Mouse (Mus musculus): Measurements from ENCODE around the gene Pbrm1. TPM values are rescaled to one million over a fixed set of nuclear protein-coding genes. Genes with fewer than 3 reads are reported as not detected.

The Pbrm1 gene
- polyA plus RNA-seq, 1 experiment from 2014 or later, result 135 TPM

DNA sequence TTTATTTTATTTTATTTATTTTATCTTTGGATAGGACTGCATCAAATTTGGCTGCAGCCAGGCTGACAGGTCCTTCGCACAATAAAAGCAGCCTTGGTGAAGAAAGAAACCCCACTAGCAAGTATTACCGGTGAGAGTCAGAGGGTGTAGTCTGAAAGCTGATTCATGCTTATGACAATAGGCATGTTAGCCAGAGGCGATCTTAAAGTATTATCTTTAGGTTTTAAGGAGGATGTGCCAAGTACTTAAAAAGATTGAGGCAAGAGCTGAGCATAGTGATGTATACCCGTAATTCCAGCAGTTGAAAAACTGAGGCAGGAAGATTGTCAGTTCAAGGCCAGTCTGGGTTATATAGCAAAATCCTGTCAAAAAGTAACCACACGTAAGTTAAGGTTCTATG, 26.4 kb downstream of the Pbrm1 start:
- Histone ChIP-seq H3K27me3 (ENCODE audit: control insufficient read depth, insufficient read depth, low read length) (no peaks in the 10 kb centered on the region), H3K9ac (ENCODE audit: low read length) (no peak overlapping the region), H3K27ac (ENCODE audit: low read depth, low read length) (no peak overlapping the region), H3K9me3 (ENCODE audit: control insufficient read depth, low read length) (no peaks in the 10 kb centered on the region), H3K36me3 (ENCODE audit: control insufficient read depth, insufficient read depth, low read length) (peaks cover 23% of the 10 kb centered on the region), H3K4me2 (ENCODE audit: low read depth, low read length, severe bottlenecking) (no peak overlapping the region), H3K4me3 (ENCODE audit: low read depth, low read length) (no peak overlapping the region), H3K4me1 (replicated peaks; ENCODE audit: control insufficient read depth, insufficient read depth, low read length) (no peaks in the 10 kb centered on the region)
- ATAC-seq (replicated peaks; ENCODE audit: low FRiP score) (no peak), DNase-seq (ENCODE audit: low spot score) (no peak)
- whole genome bisulfite sequencing, result 92% methylated on average over 5 of the region's 5 CpGs

DNA sequence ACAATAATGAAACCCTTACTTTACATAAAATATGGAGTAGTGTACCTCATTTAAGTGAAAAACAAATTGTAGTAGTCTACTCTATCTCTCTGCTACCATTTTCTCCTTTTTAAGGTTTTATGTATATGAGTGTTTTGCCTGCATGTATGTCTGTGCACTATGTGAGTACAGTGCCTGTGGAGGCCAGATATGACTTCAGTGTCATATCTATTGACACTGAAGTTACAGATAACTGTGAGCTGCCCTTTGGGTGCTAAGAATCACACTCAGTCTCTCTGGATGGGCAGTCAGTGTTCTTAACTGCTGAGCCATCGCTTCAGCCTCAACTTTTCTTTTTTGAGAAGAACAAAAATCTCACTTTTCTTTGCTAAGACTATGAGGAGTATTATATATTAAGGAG, 26.9 kb downstream of the Pbrm1 start:
- H3K4me3 ChIP-seq (ENCODE audit: low read depth, low read length), result no peak overlapping the region
- H3K36me3 ChIP-seq (ENCODE audit: control insufficient read depth, insufficient read depth, low read length), result peaks cover 26% of the 10 kb centered on the region

GRCm38 (mm10) chr14:31062277-31062676, 43.3 kb downstream of the Pbrm1 start:
- no peaks in the 10 kb centered on the region for H3K4me1 ChIP-seq (replicated peaks; ENCODE audit: control insufficient read depth, insufficient read depth, low read length)
- no peak overlapping the region for H3K4me3 ChIP-seq (ENCODE audit: low read depth, low read length)
- H3K36me3 ChIP-seq (ENCODE audit: control insufficient read depth, insufficient read depth, low read length), result peaks cover 13% of the 10 kb centered on the region
- no peaks in the 10 kb centered on the region for H3K9me3 ChIP-seq (ENCODE audit: control insufficient read depth, low read length)
- no peaks in the 10 kb centered on the region for H3K27me3 ChIP-seq (ENCODE audit: control insufficient read depth, insufficient read depth, low read length)
- WGBS, result 81% methylated on average over 1 of the region's 1 CpGs
- no peak overlapping the region for H3K27ac ChIP-seq (ENCODE audit: low read depth, low read length)
- DNase-seq (ENCODE audit: low spot score) (no peak), ATAC-seq (replicated peaks; ENCODE audit: low FRiP score) (no peak)
- H3K9ac ChIP-seq (ENCODE audit: low read length), result no peak overlapping the region
- no peak overlapping the region for H3K4me2 ChIP-seq (ENCODE audit: low read depth, low read length, severe bottlenecking)

More for the DNA sequence above, 26.9 kb downstream of the Pbrm1 start:
- no peak for DNase-seq (ENCODE audit: low spot score)
- H3K4me1 ChIP-seq (replicated peaks; ENCODE audit: control insufficient read depth, insufficient read depth, low read length), result no peaks in the 10 kb centered on the region
- ATAC-seq (replicated peaks; ENCODE audit: low FRiP score), result no peak
- no peaks in the 10 kb centered on the region for H3K27me3 ChIP-seq (ENCODE audit: control insufficient read depth, insufficient read depth, low read length)
- no peak overlapping the region for H3K27ac ChIP-seq (ENCODE audit: low read depth, low read length)
- H3K9ac ChIP-seq (ENCODE audit: low read length), result no peak overlapping the region
- 92% methylated on average over 1 of the region's 1 CpGs for WGBS
- H3K4me2 ChIP-seq (ENCODE audit: low read depth, low read length, severe bottlenecking), result no peak overlapping the region
- H3K9me3 ChIP-seq (ENCODE audit: control insufficient read depth, low read length), result no peaks in the 10 kb centered on the region

- H3K36me3 ChIP-seq (ENCODE audit: control insufficient read depth, insufficient read depth, low read length), result peaks cover 13% of the 10 kb centered on the region
- no peak overlapping the region for H3K27ac ChIP-seq (ENCODE audit: low read depth, low read length)
Observed at GRCm38 (mm10) chr14:31069086-31069733, 50.3 kb downstream of the Pbrm1 start.

DNA sequence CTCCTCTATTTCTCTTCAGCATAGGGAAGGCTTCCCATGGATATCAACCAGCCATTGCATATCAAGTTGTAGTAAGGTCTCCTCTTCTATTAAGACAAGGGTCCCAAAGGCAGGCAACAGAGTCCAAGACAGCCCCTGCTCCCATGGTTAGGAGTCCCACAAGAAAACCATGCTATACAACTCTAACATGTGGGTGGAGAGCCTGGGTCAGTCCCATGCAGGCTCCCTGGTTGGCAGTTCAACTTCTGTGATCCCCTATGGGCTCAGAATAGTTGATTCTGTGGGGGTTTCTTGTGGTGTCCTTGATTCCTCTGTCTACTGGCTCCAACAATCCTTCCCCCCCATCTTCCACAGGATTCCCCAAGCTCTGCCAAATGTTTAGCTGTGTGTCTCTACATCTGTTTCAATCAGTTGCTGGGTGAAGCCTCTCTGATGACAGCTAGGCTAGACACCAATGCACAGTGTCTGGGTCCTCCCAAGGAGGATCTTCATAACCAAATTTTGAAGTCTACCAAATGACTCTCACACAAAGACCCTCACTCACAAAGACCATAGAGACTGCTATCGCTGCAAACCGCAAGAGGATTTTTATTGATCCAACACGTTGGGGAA, 59.8 kb downstream of the Pbrm1 start:
- no peak overlapping the region for H3K4me3 ChIP-seq (ENCODE audit: low read depth, low read length)

More at GRCm38 (mm10) chr14:31069086-31069733, 50.3 kb downstream of the Pbrm1 start:
- DNase-seq (ENCODE audit: low spot score), result no peak
- no peak for ATAC-seq (replicated peaks; ENCODE audit: low FRiP score)
- WGBS, result 96% methylated on average over 4 of the region's 4 CpGs
- Histone ChIP-seq H3K27me3 (ENCODE audit: control insufficient read depth, insufficient read depth, low read length) (no peaks in the 10 kb centered on the region), H3K4me1 (replicated peaks; ENCODE audit: control insufficient read depth, insufficient read depth, low read length) (no peaks in the 10 kb centered on the region), H3K4me2 (ENCODE audit: low read depth, low read length, severe bottlenecking) (no peak overlapping the region), H3K4me3 (ENCODE audit: low read depth, low read length) (no peak overlapping the region), H3K9me3 (ENCODE audit: control insufficient read depth, low read length) (no peaks in the 10 kb centered on the region), H3K9ac (ENCODE audit: low read length) (no peak overlapping the region)

DNA sequence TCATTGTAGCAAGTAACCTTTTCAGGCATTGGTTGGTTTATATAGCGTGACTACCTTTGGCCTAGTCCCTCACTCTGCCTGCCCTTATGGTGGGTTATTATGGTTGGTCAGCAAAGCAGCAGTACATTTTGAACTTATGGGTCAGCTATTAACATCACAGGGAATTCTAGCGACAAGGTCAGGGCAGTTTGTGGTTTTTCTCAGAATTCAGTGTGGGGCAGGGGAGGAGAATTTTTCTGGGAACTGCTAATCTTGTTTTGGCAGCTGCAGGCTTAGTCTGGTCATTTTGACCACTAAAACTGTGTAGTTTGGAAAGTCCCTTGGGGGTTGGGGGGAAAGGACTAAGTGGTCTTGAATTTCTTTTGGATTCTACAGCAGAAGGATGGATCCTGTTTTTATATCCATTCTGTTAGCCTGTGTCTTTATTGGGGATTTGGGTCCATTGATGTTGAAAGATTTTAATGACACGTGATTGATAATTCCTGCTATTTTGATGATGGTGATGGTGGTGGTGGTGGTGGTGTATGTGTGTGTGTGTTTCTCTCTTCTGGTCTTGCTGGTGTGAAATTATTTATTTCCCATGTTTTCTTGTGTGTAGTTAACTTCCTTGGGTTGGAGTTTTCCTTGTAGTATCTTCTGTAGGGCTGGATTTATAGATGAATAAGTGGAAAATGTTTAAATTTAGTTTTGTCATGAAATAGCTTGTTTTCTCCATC, 60.5 kb downstream of the Pbrm1 start:
- Histone ChIP-seq H3K27ac (ENCODE audit: low read depth, low read length) (no peak overlapping the region), H3K9ac (ENCODE audit: low read length) (no peak overlapping the region), H3K27me3 (ENCODE audit: control insufficient read depth, insufficient read depth, low read length) (no peaks in the 10 kb centered on the region), H3K4me1 (replicated peaks; ENCODE audit: control insufficient read depth, insufficient read depth, low read length) (no peaks in the 10 kb centered on the region), H3K36me3 (ENCODE audit: control insufficient read depth, insufficient read depth, low read length) (peaks cover 8% of the 10 kb centered on the region), H3K4me2 (ENCODE audit: low read depth, low read length, severe bottlenecking) (no peak overlapping the region), H3K9me3 (ENCODE audit: control insufficient read depth, low read length) (no peaks in the 10 kb centered on the region), H3K4me3 (ENCODE audit: low read depth, low read length) (no peak overlapping the region)
- 89% methylated on average over 3 of the region's 3 CpGs for WGBS
- DNase-seq (ENCODE audit: low spot score) (no peak), ATAC-seq (replicated peaks; ENCODE audit: low FRiP score) (no peak)

More for the DNA sequence above, 59.8 kb downstream of the Pbrm1 start:
- Histone ChIP-seq H3K9ac (ENCODE audit: low read length) (no peak overlapping the region), H3K27ac (ENCODE audit: low read depth, low read length) (0 out of 2 replicates have a peak overlapping the region, but pooled peaks have one; percentile 12), H3K36me3 (ENCODE audit: control insufficient read depth, insufficient read depth, low read length) (peaks cover 10% of the 10 kb centered on the region), H3K27me3 (ENCODE audit: control insufficient read depth, insufficient read depth, low read length) (no peaks in the 10 kb centered on the region), H3K4me2 (ENCODE audit: low read depth, low read length, severe bottlenecking) (no peak overlapping the region), H3K4me1 (replicated peaks; ENCODE audit: control insufficient read depth, insufficient read depth, low read length) (no peaks in the 10 kb centered on the region), H3K9me3 (ENCODE audit: control insufficient read depth, low read length) (no peaks in the 10 kb centered on the region)
- DNase-seq (ENCODE audit: low spot score) (no peak), ATAC-seq (replicated peaks; ENCODE audit: low FRiP score) (no peak)
- WGBS, result 92% methylated on average over 3 of the region's 3 CpGs

DNA sequence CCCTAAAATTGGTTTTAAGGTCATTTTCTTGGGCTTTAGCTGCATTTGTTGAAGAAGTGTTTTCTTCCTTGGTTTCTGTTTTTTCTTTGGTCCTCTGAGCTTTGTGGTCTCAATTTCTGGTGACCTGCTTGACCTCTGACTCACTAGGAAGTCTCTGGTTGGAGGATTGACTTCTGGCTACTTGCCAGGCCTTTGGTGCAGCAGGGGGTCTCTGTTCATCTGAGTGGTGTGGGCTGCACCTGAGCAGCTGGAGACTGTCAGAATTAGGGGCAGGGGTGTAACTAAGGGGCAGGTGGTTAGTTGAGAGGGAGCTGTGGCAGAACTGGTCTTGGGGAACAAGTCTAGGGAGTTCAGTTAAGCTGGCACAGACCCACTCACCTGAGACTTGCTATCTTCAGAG, 62.2 kb downstream of the Pbrm1 start:
- Histone ChIP-seq H3K36me3 (ENCODE audit: control insufficient read depth, insufficient read depth, low read length) (peaks cover 8% of the 10 kb centered on the region), H3K27me3 (ENCODE audit: control insufficient read depth, insufficient read depth, low read length) (no peaks in the 10 kb centered on the region), H3K9ac (ENCODE audit: low read length) (no peak overlapping the region), H3K27ac (ENCODE audit: low read depth, low read length) (no peak overlapping the region), H3K4me1 (replicated peaks; ENCODE audit: control insufficient read depth, insufficient read depth, low read length) (no peaks in the 10 kb centered on the region), H3K4me3 (ENCODE audit: low read depth, low read length) (no peak overlapping the region), H3K4me2 (ENCODE audit: low read depth, low read length, severe bottlenecking) (no peak overlapping the region), H3K9me3 (ENCODE audit: control insufficient read depth, low read length) (no peaks in the 10 kb centered on the region)
- no peak for ATAC-seq (replicated peaks; ENCODE audit: low FRiP score)
- DNase-seq (ENCODE audit: low spot score), result no peak

GRCm38 (mm10) chr14:31087433-31087832, 68.5 kb downstream of the Pbrm1 start:
- 91% methylated on average over 6 of the region's 6 CpGs for WGBS

More at GRCm38 (mm10) chr14:31087433-31087832, 68.5 kb downstream of the Pbrm1 start:
- H3K9ac ChIP-seq (ENCODE audit: low read length), result no peak overlapping the region
- DNase-seq (ENCODE audit: low spot score) (no peak), ATAC-seq (replicated peaks; ENCODE audit: low FRiP score) (no peak)
- H3K27me3 ChIP-seq (ENCODE audit: control insufficient read depth, insufficient read depth, low read length), result no peaks in the 10 kb centered on the region
- no peaks in the 10 kb centered on the region for H3K4me1 ChIP-seq (replicated peaks; ENCODE audit: control insufficient read depth, insufficient read depth, low read length)
- H3K9me3 ChIP-seq (ENCODE audit: control insufficient read depth, low read length), result no peaks in the 10 kb centered on the region
- no peak overlapping the region for H3K27ac ChIP-seq (ENCODE audit: low read depth, low read length)
- no peak overlapping the region for H3K4me3 ChIP-seq (ENCODE audit: low read depth, low read length)
- H3K36me3 ChIP-seq (ENCODE audit: control insufficient read depth, insufficient read depth, low read length), result peaks cover 14% of the 10 kb centered on the region
- H3K4me2 ChIP-seq (ENCODE audit: low read depth, low read length, severe bottlenecking), result no peak overlapping the region

Measured in forebrain, embryonic 11.5 days (tissue).